Mouse (Mus musculus) layer of hippocampus, adult 9-11 months (tissue): ENCODE measurements around the gene Gm49333.

Experiments used
- DNase-seq: peaks from one replicate; pipeline ENCODE4 v3.0.0; 2022

The Gm49333 gene

GRCm38 (mm10) chr16:20611357-20612227, at the start of gene Gm49333, which contains the start of the genes Eef1akmt4 and Alg3:
Gene Gm49333, plus strand, starts transcription at chr16:20611610.
Gene Eef1akmt4, plus strand, starts transcription at chr16:20611593.
Gene Alg3, minus strand, starts transcription at chr16:20611735.
- DNase-seq, result peak; percentile 86

DNA sequence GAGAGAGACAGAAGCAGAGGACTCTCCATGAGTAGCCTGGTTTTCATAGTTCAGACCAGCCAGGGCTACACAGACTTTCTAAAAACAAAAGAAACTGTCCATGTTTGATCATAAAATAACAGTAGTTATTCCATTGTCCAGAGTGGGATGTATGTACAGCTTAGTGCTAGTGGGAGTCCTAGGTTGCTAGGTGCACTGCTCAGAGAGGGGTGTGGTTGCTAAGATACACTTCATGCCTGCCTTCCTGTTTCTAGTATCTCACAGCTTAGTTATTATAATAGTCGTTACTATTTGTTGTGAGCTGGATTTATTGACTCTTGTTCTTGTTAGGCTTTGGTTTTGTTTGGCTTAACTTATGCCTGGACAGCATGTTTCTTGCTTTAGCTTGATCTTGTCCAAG, 46.3 kb upstream of the Gm49333 start:
- no peak for DNase-seq

DNA sequence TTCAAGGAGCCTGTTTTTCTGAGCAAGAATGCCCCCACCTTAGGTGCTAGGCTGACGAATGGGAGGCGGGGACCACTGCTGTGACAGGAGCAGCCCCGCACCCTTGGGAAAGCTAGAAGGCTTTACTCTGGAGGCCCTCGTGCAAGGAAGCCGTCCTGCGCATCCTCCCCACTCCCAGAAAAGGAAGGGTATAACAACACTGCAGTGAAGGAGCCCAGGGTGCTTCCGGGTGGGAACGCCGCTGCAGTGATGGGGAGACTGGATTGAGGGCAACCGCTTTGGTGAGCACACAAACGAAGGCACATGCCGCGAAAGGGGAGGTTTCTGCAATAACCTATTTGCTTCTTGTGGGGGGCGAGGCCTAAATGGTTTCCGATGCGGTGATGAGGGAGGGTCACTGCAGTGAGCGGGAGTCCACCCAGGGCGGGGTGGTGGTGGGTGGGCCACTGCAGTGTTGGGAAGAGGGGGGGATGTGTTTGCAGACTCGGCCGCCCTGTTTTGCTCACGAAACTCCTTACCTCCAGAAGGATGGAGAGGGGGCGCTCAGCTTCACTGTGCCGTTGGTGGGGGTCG, 22.0 kb upstream of the Gm49333 start, which contains the start of gene Vwa5b2:
TSS of gene Vwa5b2 (plus strand) at position 106 of the 573 bp plus-strand sequence.
- DNase-seq, result no peak

DNA sequence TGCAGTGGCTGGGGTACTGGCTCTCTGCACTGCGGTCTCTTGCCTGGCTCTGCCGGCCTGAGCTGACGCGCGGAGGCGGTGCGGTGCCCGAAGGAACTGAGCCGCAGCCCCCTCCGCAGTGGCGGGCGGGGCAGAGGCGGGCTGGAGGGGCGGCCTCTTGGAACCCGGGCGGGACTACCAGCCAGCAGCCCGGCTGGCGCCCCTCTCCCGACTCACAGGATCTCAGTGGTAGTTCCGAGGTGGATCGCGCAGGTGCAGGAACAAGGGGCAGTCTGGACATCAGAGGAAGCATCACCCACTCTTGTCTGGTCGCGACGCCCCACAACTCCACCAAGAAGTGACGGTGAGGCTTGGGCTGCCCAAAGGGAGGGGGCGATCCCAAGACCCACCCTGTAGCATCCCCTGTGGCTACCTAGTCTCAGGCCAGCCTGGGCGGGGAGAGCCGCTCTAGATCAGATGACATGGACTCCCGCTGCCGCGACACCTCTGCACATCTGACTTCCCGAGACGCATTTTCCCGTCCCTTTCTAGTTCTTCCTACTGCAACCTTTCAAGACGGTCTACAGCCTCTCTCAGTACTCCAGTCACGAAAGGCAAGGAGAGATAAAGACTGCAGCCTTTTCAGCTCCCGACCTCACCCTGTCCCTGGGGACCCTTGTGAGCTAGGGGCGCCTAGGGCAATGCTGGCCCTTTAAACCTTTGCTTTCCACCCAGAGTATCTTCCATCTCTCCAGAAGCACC, 21.3 kb upstream of the Gm49333 start:
- peak; percentile 47 for DNase-seq

DNA sequence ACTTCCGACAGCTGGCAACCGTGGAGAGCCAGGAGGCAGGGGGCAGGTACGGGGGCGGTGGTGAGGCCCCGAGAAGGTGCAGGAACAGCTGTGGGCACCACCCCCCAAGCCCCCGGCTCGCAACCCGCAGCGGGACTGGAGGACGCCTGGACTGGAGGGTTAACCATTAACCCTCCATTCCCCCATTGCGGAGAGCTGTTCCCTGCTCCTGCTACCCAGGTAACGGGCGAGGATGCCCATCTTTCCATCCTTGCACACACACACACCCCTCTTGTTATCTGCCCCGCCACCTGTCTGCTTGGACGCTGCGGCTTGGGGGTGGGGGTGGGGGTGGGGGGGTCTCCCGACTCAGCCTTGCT, 20.8 kb upstream of the Gm49333 start:
- DNase-seq, result no peak

GRCm38 (mm10) chr16:20591076-20591705, 20.2 kb upstream of the Gm49333 start:
- no peak for DNase-seq

- DNase-seq, result no peak
Measured at GRCm38 (mm10) chr16:20595060-20595673, 16.2 kb upstream of the Gm49333 start.

GRCm38 (mm10) chr16:20595737-20596136, 15.7 kb upstream of the Gm49333 start:
- no peak for DNase-seq

- no peak for DNase-seq
Measured at GRCm38 (mm10) chr16:20596687-20597441, 14.5 kb upstream of the Gm49333 start.

DNA sequence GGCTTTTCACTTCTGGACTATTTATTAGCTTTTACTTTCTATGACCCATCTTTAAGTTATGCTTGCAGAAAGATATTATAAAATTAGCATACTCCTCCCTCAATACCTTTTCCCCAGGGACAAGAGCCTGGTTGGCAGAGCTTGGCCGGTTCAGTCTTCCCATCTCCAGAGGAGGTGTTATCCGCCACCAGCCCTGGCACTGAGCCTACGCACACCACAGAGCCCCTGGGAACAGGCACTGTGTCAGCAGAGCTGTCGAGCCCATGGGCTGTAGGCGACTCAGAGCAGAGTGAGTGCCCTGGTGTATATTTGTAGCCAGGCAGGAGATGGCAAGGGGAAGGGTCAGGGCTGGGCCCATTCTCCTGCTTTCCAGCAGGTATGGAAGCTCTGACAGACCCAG, 10.9 kb upstream of the Gm49333 start:
- DNase-seq, result no peak

GRCm38 (mm10) chr16:20604705-20605104, 6.7 kb upstream of the Gm49333 start:
- no peak for DNase-seq

DNA sequence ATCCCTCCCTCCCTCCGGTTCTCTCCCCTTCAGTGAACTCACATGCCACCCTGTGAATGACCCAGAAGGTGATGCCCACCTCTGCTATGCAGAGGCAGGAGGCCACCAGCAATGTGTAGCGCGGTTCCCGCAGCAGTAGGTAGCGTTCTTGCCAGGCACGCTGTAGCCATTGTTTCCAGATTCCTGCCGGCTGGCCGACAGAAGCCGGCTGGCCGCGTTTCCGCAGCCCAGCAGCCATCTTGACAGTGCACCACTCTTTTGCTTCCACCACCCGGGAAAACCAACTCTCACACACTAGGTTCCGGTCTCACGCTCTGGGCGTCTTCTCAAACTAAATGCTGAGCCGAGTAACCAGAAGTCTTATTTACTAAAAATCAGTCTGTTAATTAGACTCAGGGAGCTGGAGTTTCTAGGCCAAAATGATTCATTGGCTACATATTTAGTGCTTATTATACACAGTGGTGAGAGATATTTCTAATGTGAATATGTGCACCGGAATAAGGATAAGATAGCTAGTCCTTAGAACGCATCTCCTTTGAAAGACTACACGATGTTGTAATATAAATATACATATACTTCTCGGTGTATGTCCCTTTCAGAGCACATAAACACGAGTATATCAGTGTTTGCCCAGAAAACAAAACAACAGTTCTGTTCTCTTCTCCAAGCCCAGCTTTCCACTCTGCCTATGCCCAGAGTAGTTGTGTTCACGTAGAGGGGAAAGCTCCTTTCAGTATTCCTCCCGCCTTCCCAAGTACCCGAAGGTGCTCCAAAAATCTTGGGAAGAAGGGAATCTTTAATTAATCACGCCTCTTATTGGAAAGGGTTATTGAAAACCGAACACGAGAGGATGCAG, 681 bp upstream of the Gm49333 start:
- peak; percentile 59 for DNase-seq

- DNase-seq, result no peak
Measured at GRCm38 (mm10) chr16:20619541-20620398, 8.4 kb downstream of the Gm49333 start.

DNA sequence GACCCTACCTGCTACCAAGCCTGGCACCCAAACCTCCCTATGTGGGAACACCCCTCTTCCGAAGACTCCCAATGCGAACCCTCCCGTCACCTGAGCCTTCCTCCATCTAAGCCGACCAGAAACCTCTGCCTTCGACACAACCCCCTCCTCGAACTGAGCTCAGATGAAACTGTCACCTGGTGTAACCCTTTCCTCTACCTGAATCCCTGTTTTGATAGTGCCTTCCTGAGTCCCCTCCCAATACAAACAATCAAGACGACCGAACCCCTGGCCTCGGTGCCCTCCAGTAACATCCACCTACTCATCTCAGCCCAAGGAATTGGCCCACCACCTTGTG, 9.0 kb downstream of the Gm49333 start:
- no peak for DNase-seq

DNA sequence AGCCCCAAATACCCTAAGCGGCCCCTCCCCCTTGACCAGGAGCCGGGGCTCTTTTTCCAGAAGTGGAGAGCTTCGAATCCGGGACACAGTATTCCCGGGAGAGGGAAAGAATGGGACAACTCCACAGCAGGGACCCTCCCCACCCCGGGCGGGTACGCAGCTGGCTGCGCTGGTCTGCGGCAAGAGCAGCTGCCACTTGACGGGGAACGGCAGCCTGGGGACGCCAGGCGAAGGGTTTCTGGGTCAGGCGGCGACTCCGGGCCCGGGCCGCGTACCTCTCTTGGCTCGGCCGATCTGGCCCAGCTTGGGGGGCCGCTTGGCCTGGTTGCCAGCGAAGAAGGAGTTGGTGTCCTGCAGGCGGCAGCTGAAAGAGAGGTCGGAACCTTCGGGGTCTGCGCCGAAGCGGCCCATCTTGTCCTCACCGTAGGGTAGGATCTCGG, 9.4 kb downstream of the Gm49333 start:
- DNase-seq, result no peak

GRCm38 (mm10) chr16:20621191-20621990, 10.0 kb downstream of the Gm49333 start, which contains the start of gene Camk2n2:
Gene Camk2n2, minus strand, starts transcription at chr16:20621287.
- no peak for DNase-seq

- peak; percentile 63 for DNase-seq
Measured at GRCm38 (mm10) chr16:20621991-20622685, 10.7 kb downstream of the Gm49333 start.

- no peak for DNase-seq
Measured at GRCm38 (mm10) chr16:20623211-20623610, 11.8 kb downstream of the Gm49333 start.
